Mouse (Mus musculus): ENCODE measurements at regions not wholly inside any gene's neighbourhood (a gene's known extent, or its start where the extent isn't known, plus 50 kb on each side); places are given as distances from the start of the nearest gene placed in this dataset.

DNA sequence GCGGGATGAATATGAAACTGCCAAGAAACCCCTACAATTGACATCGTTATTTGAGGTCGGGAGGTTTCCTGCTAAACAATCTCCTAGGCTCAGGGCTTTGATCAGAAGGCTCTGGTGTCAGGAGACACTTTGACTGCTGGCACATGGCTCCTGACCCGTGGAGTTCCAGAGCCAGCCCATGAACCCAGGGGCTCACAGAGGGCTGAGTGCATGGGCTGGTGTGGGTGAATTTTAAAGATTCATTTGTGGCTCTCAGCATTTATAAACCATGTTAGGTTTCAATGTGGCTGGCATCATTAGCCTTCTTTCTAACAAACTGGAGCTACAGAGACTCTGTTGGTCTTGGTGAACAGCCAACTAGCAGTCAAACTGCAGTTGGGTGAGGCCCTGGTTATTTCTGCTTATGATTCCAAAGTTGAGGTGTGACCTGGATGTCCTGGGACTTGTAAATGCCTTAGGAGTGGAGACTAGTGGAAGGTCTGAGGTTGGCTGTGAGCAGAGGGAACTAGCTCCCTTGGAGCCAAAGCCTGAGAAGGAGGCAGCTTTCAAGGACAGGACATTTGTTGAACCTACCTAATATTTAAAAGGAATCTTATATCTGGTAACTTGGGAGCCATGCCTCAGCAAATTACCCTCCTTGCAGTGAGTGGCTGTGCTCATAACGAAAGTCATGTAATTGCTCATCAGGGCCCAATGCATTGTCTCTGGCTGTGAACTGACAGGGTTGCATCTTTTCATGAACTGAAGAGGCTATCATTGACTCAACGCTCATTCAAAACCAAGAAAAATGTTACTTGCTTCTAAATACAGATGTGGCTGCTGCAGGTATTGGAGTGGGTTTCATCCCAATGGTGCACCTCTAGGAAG is 108.0 kb upstream of the Mki67 start:
- no peak for DNase-seq

DNA sequence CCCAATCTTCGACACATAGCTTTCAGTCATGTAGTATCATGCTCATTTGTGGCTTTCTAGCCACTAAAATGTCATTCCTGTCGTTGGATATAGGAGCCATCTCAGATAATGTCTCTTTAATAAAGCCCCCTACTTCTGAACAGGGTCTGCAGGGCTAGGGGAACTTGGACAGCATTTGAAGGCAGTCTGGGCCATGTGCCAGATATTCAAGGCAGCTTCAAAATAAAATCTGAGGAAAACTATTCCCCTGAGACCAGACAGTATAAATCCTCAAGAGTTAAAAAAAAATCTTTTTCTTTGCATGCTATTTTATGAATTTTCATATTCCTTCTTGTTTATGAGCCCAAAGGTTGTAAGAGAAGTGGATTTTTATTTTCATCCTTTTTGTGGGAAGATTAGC is 113.1 kb upstream of the Mki67 start:
- DNase-seq: no peak

DNA sequence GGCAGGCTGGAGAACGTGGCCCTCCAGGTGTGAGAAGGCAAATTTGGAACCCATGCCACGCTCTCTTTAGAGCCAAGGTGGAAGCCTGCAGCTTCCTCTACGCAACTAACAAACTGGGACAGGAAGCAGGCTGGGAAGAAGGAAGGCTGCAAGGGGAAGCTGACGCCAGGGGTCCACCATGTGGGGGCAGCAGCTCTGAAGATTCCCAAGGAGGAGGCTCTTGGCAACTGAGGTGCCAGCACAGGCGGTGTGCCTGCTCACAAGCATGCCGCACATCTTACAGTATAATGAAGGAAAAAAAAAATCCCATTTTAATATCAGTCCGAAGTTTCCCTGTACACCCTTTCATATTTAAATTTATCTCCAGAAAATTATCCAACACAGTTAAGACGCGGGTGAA is 117.3 kb upstream of the Mki67 start:
- DNase-seq: no peak

DNA sequence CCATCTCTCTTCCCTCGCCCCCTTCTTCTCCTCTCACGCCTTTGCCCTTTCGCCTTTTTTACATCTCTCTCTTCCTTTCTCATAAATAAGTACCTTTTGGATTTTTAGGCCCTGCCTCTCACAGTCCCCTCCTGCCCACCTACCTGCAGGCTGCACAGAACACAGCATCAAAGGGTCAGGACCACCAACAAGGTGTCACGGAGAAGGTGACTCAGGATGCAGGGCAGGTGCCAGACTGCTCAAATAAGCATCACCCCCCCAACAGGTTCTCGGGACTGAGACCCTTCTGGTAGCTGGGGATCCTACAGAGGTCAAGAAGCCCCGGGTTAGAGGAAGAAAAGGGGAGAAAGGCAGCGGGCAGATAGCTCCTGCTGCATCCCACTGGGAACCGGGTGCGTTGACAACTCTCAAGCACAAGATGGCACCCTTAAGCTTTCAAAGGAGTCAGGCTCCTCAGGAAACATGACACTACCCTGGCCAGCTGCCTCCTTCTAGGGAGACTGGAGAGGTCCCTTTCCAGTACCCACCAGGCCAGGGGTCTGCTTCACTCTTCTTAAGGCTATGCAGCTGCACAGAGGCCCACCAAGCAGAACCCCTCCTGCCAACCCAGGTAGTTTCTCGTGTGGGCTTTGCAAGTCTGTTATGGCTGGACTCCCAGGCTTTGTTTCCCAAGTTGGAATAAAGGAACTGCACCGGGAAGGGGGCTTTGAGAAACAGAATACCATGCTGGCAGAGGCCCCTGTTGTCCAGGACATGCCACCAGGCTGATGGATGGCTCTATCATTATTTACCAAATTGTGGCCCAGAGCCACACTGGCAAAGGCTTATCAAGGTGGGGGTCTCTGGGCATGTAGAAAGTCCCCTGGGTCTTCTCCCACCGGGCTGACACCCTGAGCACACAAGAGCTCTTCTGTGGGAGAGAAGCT is 120.9 kb upstream of the Mki67 start:
- DNase-seq: peak; percentile 69

DNA sequence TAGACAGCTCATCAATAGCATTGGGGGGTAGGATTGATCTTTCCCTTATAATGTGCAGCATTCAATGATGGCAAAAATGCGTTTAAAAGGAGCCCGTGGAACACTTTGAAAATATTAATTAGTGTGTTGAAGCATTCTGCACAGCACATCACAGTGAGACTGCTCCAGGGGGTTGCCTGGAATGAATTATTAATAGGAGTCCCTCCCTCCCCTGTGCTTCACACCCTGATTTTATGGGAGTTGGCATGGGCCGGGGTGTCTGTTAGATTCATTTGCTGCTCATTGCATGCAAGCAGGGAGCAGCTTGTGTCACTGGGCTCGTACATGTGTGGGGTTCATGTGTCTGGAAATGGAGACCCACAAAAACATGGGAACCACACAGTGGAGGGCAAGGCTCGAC is 127.9 kb upstream of the Mki67 start:
- DNase-seq: no peak

DNA sequence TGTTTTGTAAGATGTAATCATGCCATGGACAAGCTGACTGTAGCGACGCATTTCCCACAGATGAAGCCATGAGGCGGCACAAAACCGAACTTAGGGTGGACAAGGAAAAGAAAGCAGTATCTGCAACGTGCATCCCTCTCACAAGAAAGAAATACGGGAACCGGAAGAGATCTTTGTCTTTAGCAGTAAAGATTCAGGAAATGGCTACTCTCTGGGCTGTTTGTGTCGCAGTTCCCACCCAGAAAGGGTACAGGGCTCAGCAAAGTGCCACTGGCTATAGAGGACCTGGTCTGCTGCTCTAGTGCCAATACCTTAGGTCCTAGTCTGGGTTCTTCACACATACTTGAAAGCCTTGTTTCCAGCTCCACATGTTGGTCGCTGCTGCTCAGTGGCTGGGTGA is 131.1 kb upstream of the Mki67 start:
- DNase-seq: no peak

DNA sequence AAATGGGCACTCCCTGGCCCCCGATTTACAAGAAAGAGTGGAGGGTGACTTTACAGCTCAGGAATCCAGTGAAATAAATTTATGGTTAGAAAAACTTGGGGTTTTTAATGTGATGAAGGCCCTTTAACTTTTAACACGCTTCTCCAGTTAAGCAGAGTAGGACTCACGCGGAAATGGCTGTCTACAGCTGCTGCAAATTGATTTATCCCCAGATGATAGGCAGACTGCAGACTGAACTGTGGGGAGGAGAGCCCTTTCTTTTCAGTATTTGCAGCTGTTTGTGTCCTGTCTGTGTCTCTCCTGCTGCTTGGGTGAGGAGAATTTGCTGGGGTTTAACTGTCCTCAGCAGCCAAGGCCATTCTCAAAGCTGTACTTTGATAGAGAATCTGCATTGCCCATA is 132.0 kb upstream of the Mki67 start:
- no peak for DNase-seq

DNA sequence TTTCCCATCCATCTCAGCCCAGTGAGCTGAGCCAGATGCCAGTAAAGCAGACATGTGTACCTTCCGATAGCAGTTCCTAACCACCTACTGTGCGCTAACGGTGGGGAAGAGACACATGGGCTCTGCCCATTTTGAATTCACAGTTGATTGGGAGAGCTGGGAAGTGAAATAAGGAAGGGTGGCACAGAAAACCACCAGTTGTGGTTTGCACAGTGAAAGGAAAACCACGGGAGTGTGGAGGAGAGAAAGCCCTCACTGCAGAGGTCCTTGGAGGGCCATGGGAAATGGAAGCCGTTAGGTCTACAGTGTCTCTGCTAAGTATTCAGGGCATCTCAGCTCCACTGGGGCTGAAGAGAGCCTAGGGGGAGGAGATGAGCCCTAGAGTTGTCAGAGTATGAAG is 132.7 kb upstream of the Mki67 start:
- DNase-seq: no peak

DNA sequence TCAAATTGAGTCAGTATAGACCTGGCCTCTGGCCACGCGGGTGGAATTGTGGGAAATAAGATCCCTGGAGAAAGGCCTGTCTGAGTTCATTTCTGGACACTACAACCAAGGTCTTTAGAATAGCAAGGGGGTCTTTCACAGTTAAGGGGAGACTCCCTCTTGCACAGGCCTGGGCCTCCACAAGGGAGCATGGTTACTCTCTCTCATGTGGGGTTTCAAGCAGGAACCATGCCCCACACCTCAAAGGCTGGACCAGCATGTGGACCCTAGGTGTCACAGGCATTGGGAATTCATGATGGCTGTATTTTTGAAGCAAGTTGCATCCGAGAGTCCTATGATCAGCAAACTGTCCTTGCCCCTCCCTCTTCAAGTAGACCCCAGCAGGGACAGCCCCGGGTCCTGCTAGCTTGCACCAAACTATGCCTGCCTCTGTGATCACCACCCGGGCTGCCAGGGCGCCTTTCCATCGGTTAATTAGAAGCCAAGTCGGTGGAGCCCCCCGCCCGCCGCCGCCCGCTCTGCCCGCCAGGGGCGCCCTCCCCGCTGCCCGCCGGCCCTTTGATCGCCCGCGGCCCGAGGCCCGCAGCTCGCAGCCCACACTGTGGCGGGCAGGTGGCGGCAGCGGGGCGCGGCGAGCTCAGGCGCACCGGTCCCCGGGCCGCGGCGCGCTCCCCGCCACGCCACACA is 137.1 kb upstream of the Mki67 start:
- DNase-seq: peak; percentile 24

DNA sequence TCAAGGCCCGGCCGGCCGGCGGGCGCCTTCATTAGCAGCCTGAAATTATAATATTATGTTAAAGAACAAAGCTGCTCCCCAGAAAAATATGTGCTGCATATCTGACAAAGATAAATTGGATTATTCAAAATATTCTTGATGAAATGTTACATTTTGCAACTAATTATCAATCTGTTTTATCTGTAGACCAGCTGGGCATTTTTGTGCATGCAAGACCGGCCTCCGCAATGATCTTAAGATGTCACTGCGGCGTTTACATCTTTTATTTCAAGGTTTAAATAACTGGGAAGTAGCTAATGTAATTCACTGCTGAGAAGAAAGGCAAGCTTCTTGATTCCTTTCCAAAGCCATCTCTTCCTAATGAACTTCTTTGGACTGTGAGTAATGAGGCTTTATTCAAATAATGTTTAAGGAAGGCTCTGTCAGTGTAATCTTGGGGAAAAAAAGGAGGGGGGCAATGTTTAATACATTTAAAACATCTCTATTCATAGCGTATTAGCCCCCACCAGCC is 137.7 kb upstream of the Mki67 start:
- no peak for DNase-seq

DNA sequence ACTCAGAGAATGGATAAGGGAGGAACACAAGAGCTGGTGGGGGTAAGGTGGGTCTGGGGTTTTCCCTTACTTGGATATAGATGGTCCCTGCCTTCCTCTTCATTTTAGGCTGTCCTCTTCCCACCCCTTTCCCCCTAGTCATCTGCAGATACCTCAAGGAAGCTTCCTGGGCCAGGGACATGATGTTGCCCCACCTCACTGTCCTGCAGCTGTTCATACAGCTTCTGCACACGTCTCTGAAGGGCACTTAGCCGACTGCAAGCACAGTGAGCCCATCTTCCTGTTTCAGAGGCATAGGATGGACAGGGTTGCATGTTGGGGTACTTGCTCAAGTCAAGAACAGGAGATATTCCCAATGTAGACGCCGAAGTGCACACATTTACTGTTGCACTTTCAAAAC is 144.1 kb upstream of the Mki67 start:
- DNase-seq: no peak

DNA sequence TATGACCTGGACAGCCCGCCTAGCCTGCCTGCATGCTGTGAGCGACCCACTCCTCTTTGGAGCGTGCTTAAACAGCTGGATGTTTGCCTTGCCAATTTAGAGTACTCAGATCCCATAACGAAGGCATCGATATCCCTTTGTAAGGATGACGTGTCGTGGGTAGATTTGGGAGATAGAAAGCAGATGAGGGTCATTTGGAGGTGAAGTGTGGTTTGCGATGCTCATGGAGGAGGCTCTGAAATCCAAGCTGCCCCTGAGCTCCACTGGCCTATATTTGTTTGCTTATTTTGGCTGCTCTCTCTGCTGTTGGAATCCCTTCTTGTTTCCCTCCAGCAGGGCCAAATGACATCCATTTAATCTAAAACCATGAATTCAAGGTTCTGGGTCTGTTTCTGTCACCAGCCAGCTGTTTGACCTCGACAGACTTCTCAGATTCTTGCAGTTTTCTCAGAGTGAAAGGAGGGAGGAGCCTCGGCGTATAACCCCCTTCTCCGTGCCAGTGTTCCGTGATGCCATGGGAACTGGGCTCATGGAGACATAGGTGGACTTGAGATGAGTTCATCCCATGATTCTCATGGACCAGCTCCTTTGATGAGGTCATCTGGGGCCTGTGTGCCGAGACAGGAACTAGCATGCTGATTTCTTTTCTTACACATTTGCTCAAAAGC is 144.7 kb upstream of the Mki67 start:
- no peak for DNase-seq

DNA sequence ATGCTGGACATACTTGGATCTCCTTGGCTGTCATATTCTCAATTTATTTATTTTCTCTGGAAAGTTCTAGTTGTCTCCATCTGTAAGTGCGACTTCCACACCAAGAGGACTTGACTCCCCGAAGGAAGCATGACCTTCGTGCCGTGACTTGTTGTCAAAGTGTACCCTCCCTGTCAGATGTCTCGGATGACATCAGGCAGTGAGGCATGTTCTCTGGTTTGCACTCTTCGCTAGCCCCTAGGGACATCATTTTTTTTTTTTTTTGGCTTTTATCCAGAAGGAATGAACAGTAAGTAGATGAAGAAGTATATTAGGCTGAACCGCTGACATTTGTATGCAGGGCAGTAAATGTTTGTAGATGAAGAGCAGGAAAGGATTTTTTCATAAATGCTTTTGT is 145.2 kb upstream of the Mki67 start:
- no peak for DNase-seq

DNA sequence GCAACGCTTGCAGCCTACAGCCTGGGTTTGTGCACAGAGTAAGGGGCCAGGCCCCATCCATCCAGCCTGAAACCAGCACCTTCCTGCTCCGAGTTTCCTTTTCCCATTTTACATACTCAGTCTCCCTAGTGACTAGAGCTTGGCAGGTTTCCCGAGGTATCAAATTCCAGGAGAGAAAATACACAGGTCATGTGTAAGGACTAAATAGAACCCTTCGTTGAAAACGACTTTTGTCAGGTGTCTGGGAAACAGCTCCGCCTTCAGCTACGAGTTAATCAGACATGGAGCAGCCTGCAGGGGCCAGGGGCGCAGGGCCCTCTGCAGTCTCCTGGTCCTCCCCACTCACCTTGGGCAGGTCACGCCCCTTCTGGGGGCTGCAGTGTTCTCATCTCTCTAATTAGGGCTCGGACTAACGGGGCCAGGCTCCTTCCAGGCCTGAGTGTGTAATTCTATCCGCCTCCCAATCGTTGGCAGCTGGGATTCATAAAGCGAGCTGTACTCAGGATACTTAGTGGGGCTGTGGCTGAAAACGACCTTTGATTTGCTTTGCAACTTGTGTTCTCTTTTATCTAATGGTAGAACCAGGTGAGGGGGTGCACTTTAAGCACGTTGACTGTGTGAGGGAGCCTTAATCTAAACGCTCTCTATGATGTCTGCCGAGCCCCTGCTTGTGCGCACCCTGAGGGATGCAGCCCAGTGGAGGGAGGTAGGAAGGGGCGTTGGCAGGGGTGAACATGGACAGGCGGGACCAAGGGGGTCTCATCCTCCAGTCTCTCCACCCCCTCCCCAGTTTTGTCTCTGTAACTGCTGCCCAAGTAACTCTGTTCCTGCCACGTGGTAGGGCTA is 147.6 kb upstream of the Mki67 start:
- DNase-seq: peak; percentile 7

DNA sequence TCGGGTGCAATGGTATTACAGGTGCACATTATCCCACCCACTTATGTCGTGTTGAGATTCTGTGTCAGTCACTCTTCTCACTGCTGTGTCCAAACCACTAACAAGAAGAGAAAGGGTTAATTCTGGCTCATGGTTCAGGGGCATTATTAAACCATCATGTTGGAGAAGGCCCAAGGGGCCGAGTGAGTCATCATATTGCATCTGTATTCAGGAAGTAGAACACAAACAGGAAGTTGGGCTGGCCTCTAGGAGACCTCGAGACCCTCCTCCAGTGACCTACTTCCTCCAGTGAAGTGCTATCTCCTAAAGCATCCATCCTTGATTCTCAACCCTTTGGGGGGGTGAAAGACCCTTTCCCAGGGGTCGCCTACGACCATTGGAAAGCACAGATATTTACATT is 154.8 kb upstream of the Mki67 start:
- no peak for DNase-seq

DNA sequence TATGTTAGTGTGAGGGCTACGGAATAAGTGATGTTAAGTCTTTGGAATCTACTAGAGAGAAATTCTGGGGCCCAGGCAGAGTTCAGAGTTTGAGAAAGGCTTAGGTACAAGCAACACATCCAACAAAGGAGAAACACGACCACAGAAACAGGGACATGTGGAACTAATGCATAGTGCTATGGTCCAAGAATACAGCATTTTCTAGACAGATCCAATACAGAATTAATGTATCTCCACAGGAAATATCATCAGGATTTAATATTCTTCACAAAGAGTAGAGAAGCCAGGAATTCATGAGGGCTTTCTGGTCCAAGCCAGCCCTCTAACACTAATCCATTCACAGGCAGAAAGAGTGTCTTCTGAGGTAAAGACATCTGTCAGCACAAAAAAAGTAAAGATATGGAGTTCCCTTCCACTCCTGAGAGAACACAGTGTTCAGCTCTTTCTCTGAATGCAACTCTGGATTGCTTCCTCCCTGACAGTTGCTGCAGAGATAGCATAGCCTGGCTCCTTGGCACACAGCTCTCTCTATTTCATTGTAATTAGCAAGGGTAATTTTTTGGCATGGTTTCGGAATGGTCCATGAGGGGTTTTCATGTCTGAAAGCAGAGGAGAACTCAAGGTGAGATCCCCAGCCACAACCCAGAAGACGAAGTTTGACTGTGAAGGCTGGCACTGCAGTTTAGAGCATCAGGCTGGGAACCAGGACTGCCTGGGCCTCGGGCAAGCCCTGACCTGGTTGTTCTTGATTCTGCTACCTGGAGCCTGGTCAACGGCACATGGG is 161.1 kb upstream of the Mki67 start:
- DNase-seq: no peak

DNA sequence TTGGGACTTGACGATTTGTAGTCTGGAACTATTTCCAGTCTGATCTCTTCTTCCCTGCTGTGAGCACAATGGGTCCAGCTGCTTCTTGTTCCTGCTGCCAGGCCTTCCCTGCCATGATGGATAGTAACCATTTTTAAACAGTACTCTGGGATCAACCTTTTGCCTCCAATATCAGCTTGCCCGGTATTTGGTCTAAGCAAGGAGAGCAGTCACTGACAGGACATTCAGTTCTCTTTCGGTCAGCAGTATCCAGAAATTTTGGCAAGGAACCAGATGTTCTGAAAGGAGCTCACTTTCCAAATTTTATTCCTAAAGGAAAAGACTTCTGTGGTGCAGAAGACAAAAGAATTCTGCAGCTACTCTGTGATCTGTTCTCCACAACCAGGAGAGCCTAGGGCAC is 162.6 kb upstream of the Mki67 start:
- DNase-seq: no peak

DNA sequence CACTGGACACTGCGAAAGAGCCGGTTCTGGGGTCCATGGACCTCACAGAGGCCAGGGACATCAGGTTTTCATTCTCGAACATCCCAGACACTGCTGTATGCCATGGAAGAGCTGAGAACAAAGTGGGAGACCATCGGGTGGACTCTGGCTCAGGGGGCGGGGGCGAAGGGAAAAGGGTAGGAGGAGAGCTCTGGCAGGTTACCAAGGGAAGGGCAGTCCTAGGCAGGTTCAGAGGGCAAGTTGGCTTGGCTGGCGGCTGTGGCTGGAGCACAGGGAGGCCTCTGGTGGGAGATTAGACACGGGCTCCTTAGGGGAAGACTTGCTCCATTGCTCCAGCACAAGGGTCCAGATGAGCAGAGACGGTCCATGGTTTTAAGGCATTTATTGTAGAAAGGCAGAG is 164.3 kb upstream of the Mki67 start:
- DNase-seq: no peak

DNA sequence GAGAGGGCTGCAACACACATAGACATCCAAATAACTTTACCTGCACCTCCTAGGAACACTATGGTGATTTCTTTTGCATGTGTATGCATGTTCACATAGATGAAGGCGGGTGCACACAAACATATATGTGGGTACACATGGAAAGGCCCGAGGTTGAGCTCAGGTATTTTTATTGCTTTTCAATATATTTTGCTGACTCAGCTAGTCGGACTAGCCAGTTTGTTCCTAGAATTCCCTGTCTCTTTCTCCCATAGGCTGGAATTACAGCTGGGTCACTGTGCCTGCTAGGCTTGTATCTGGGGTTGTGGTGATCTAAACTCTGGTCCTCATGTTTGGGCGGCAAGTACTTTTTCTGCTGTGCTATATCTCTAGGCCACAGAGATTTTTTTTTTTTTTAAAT is 166.1 kb upstream of the Mki67 start:
- no peak for DNase-seq

DNA sequence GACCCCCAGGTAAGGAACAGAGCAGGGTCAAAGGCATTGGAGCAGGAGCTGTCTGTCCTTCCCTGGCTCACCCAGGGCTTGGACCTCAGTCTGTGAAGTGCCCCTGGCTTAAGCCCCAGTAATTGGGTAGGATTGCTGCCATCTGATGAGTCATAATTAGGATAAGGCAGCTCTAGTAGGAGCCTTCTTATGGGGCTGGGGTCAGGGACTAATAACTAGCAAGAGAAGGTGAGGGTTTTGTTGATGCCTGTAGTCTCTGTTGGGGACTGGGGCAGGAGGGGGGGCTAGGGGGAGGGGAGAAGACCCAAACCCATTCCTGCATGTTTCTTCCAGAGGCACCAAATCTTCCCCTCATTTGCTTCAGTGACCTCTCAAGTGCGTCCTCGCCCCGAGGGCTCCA is 172.4 kb upstream of the Mki67 start:
- no peak for DNase-seq

All from liver (tissue).